Mouse (Mus musculus) left cerebral cortex, postnatal 14 days (tissue): ENCODE results near the gene Coil. TPM values are rescaled to one million over a fixed set of nuclear protein-coding genes. Genes with fewer than 3 reads are reported as not detected.

Experiments
- DNase-seq, 2 experiments: peaks; one replicate each; pipeline ENCODE4 v3.0.0; 2021 to 2022; ENCODE audit warnings: low spot score in 2 of 2, mixed read lengths in 1 of 2
- intact Hi-C: fragments of 180-260 bp; cut with DNase I; formaldehyde crosslinking; loops from one replicate; pipeline ENCODE4 v1.15.1; 2025
- total RNA-seq, 2 experiments: library from RNA; stranded (reverse); gene quantifications; 2 replicates each; pipeline ENCODE4 v1.2.3; 2021

Gene Coil
- total RNA-seq, 2 experiments from 2014 or later: 20.4 to 20.9 TPM

DNA sequence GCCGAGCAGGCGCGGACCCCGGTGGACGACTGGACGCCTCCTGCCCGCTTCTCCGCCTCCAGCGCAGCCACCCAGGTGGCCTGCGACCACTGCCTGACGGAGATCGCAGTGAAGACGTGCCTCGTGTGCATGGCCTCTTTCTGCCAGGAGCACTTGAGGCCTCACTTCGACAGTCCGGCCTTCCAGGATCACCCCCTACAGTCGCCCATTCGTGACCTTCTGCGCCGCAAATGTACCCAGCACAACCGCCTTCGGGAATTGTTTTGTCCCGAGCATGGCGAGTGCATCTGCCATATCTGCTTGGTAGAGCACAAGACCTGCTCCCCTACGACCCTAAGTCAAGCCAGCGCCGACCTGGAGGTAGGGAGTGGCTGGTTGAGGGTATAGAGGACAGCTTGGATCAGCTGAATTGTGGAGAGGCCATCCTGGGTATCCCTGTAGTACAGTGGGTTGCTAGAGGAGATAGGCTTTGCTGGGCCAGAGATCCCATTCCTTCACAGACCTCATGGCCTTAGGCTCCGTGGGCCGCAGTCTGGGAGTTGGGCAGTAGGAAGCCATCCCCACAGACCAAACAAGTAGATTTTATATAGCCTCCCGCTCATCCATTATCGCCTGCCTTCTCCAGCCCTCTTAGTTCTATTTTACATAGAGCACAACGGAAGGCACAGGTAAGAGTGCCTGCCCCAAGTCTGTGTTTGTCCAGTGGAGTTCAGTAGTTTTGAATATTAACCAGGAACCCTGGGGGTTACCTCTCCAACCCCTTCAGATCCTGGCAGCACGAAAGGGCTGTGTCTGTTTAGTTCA, 29.9 kb downstream of the Coil start:
- no peak for DNase-seq
- intact Hi-C loops: loop anchor here (5.0 kb wide), 1 partner anchor 37 kb away; no protein-coding TSS in a partner anchor

DNA sequence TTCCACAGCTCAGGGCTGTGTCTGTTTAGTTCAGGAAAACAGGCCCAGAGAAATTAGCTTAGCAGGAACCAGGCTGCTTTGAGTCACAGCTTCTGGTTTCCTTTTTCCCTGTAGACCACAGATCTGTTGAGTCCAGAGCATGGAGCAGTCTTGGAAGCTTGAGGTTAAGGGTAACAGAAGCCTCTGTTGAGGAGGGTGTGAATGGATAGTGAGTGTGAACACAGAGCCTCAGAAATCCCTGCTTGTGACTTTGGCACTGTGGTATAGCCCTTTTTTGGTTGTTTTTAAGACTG, 30.4 kb downstream of the Coil start:
- intact Hi-C loops: no loop called here
- DNase-seq: no peak

DNA sequence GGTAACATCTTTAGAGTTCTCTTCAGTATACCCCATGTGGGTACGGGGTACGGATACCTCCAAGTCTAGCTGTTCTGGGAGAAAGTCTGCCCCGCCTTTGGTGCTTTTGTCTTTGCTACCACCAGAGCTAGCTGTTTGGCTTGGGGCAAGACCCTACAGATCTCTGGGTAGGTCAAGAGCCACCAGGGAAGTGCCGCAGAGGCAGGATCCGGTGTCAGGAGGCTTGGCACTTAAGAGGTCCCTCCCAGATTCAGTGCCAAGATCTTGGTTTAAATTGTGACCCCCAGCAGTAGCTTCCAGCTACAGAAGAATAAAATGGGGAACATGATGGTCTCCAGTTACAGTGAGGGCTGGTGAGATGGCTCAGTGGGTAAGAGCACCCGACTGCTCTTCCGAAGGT, 31.5 kb downstream of the Coil start:
- intact Hi-C loops: no loop called here
- no peak for DNase-seq

DNA sequence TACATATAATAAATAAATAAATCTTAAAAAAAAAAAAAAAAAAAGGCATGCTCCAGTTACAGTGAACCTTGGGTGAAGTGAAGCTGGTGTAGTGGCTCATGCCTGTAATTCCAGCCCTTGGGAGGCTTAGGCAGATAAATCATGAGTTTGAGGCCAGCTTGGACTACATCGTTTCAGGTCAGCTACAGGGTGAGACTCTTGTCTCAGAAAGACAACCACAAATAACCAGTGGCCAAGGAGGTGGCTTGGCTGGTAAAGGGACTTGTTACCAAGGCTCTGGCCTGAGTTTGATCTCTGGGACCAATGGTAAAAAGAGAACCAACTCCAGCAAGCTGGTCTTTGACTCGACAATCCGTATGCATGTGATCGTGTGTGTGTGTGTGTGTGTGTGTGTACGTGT, 32.0 kb downstream of the Coil start:
- no peak for DNase-seq
- intact Hi-C loops: no loop called here

DNA sequence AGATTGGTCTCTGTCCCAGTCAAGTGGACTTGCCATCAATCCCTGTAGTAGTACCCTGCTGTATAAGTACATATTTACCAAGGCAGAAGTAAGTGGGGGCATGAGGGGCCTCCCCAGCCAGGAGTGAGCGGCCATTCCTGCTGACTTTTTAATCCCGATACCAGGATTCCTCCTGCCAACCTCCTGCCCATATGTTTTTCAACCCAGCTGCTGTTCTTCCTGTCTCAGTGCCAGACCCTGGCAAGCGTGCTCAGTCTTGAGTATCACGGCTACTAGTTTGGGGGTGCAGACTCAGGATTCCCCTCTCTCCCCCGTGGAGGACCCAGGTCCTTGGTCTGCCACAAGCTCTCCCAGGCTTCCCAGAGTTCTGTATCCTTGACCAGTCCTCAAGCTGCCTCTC, 32.6 kb downstream of the Coil start:
- intact Hi-C loops: no loop called here

DNA sequence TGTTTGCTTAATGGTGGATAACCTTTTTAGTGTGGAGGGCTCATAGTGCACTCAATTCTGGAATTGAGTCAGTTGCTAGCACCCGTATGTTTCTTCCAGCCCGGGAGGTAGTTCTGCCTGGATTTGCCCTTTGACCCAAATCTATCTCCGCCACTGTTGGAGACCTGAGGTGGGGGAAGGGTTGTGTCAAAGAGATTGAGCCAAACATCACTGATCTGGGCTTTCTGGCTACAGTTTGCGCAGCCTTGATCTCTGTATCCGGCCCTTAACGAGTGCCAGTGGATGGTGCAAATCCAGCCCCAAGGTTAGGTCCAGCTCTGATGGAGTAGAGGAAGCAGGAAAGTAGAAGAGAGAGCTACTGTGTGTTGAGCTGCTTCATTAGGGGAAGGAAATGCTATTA, 33.0 kb downstream of the Coil start:
- intact Hi-C loops: no loop called here
- DNase-seq: no peak

More for the DNA sequence above, 32.6 kb downstream of the Coil start:
- no peak for DNase-seq

DNA sequence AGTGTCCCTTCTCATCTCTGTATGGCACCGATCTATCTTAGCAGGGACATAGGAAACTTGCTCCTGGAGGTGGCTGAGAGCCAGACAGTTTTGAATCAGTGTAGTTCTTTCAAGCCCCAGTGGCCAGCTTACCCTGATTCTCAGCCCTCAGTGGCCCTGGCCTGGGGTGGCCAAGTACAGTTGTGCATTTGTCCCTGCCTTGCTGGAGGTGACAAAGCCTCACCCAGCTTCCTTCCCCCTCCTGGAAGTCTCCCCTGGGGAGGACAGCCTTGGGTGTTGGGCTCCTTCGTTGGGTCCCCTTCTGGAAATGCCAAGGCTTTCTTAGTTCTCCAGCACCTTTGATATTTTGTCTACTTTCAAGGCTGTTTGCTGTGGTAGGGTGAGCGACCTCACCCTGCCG, 33.7 kb downstream of the Coil start:
- no peak for DNase-seq
- intact Hi-C loops: no loop called here

DNA sequence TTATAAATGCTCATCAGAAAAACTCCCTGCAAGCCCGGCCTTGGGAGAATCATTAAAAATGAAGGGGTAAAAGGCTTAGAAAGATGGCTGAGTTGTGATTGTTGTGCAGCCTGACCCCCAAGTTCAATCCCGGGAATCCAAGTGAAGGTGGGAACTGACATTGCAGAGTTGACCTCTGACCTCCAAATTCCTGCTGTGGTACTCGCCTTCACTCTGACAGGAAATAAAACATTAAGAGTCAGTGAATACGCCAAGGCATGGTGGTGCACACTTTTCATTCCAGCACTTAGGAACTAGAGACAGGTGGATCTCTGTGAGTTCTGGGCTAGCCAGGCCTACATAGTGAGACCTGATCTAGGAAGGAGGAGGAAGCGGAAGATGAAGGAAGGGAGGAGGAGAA, 35.4 kb downstream of the Coil start:
- intact Hi-C loops: no loop called here
- no peak for DNase-seq

DNA sequence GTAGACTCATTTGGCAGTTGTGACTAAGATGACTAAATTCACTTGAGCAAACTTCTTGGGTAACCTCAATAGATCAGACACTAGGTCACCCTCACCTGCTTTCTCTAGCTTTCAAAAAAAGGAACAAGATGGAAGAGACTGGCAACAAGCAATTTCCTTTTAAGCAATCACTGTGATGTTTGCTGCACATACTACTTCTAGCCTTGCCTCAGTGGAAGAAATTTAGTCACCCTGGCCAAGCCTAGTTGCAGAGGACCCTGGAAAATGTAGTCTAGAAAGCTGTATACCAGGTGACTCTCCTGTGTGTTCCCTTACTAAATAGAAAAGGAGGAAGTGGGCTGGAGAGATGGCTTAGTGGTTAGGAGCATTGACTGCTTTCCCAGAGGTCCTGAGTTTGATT, 36.4 kb downstream of the Coil start:
- no peak for DNase-seq
- intact Hi-C loops: no loop called here

DNA sequence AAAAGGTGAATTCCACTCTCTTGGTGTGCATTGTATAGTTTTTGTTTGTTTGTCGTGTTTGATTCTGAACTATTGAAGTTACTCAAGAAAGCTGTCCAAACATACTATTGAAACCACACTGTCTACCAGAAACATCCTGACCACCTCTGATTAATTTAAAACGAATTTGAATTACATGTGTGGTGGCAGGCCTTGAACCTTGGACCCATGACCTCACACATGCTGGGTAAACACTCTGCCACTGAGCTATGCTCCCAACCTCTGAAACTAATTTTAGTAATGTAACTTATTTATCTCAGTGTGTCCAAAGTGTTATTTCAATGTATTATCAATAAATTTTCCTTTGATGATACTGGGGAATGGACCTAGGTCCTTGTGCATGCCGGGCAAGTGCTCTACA, 37.5 kb downstream of the Coil start:
- DNase-seq: no peak
- intact Hi-C loops: no loop called here

DNA sequence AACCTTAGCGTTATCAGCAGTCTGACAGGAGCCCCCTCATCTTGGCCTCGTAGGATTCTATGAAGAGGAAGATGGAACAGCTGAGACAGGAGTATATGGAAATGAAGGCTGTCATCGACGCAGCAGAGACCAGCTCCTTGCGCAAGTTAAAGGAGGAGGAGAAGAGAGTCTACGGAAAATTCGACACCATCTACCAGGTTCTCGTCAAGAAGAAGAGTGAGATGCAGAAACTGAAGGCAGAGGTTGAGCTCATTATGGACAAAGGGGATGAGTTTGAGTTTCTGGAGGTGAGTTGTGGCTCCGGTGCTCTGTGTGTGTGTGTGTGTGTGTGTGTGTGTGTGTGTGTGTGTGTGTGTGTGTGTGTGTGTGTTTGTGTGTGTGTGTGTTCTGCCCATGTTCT, 39.0 kb downstream of the Coil start:
- no peak for DNase-seq
- intact Hi-C loops: no loop called here

DNA sequence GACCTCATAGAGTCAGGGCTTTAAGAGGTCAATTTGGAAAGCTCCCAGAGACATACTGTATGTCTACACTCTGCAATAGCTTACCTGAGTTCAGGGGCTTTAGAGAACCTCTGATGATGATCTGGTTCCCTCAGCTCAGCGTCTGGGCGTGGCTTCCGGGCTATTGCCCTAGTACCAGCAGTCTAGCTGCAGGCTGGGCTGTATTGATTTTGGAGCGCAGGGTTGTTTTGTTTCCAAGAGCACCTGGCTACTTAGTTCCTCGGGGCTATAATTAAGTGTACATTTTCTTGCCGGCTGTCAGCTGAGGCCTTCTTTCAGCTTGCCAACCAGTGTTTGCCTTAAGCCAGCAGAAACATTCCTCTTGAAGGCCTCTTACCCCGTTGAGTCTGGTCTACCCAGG, 39.4 kb downstream of the Coil start:
- intact Hi-C loops: no loop called here
- DNase-seq: no peak

DNA sequence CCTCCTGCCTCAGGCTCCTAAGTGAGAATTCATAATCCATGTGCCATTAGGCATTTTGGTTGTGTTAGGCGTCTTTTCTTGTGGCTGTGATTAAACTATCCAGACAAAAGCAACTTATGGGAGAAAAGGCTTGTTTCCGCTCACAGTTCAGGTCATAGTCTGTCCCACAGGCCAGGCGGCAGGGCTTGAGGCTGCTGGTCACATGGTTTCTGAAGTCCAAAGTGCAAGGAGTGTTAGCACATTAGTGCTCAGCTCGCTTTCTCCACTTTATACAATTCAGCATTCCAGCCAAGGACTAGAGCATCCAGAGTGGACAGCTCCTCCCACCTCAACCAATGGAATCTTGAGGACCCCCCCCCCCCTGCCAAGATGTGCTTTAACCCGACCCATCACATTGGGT, 42.2 kb downstream of the Coil start:
- no peak for DNase-seq
- intact Hi-C loops: no loop called here

DNA sequence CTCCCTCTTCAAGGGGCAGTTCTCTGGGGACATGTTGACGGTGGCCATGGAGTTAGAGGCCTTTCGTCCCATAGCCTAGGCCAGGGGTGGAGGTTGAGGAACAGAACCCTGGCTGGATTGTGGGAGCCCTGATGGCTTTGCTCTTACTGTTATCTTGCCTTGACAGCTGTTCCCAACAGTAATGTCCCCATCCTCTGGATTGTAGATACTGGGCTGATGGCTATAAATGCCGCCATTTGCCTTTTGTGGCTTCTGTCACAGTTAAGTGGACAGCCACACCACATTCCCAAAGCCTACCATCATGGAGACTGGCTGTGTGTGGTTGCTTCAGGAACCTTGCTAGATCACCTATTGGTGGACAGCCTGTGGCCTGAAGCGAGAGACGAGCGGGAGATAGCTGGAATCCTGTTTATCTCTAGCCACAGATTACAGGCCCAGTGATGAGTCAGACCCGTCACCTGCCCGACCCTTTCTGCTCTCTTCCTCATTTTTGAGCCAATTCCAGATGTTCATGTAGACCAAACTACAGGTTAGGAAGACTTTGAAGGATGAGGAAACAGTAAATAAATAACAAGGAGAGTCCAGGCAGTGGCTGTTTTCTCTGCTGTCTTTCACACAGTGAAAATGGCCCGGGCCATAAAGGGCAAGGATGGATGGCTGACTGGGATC, 47.6 kb downstream of the Coil start:
- DNase-seq: no peak
- intact Hi-C loops: no loop called here

DNA sequence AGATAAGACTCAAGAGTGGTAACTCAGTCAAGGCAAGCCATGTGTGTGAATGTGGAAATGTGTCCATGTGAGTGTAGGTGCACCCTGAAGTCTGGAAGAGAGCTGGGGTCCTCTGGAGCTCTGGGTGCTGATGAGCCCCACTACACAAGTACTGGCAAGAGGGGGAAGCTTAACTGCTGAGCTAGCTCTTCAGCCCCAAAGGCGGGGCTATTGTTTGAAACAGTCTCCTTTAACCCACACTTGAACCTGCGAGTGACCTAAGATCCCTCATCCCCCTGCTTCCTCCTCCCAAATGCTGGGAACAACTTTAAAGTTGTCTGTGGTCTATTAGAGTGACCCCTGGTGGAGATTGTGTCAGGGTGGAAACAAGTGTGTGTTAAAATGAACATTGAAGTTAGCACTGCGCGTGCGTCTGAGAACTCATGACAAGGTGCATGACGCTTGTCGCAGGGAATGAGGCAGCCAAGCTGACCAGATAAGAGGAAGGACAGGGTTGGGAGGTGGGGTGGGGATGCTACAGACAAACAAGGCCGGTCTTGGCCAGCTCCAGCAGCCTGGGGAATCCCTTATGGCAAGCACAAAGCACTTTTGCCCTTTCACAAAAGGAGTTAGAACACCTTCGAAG, 50.7 kb downstream of the Coil start:
- DNase-seq: no peak
- intact Hi-C loops: no loop called here

DNA sequence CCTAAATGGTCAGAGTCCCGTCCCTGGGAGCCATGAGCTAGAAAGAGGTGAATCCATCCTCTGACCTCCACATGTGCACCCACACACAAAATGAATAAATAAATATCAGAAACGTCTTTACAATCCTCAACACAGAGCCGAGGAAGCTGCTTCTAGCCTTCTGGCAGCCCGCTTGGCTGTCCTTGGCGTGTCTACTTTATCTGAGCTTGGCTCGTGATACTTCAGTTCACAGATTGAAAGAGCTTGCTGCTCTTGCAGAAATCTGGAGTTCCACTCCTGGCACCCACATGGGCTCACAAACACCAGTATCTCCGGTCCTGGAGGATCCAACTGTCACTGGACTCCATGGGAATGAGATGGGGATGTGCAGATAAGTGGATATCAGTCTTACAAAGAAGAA, 51.6 kb downstream of the Coil start:
- DNase-seq: no peak
- intact Hi-C loops: no loop called here

DNA sequence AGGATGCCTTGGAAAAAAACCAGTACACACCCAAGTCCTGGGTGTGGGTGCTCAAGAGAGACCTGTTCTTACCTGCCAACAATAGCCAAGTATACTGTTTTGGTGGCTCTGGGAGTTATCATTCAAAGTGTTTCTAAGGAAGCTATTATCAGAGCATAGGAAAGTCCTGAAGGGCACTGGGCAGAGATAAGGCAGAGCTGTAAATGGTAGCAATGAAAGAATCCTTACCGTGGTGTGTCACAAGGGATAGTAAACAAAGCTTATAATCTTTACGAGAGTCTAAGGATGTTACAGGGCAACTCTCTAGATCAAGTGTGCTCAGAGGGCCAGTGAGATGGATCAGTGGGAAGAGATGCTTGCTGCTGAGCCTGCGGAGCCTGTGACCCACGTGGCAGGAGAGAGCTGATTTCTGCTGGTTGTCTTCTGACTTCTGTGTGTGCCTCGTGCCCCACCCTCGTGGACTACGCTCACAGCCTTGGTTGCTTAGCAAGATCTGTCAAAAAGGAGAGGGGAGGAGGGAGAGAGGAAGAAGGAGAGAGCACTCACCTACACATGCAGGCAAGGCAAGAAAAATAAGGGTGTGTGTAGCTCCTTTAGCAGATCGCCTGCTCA, 52.2 kb downstream of the Coil start:
- peak in 1 of 2 experiments; percentile 18 for DNase-seq
- intact Hi-C loops: no loop called here

DNA sequence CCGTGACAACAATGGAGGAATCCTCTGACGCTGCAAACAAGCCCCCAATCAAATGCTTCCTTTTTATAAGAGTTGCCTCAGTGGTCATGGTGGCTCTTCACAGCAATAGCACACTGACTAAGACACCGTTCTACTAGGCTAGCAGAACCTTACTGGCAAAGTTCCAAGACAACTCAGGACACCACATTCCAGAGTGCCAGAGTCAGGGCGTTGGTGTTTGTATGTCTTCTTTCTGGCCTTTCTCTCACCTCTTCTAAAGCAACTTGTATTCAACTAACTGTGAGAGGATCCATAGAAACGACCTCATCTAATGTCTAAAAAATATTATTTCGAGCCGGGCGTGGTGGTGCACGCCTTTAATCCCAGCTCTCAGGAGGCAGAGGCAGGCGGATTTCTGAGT, 53.4 kb downstream of the Coil start:
- intact Hi-C loops: no loop called here
- no peak for DNase-seq

DNA sequence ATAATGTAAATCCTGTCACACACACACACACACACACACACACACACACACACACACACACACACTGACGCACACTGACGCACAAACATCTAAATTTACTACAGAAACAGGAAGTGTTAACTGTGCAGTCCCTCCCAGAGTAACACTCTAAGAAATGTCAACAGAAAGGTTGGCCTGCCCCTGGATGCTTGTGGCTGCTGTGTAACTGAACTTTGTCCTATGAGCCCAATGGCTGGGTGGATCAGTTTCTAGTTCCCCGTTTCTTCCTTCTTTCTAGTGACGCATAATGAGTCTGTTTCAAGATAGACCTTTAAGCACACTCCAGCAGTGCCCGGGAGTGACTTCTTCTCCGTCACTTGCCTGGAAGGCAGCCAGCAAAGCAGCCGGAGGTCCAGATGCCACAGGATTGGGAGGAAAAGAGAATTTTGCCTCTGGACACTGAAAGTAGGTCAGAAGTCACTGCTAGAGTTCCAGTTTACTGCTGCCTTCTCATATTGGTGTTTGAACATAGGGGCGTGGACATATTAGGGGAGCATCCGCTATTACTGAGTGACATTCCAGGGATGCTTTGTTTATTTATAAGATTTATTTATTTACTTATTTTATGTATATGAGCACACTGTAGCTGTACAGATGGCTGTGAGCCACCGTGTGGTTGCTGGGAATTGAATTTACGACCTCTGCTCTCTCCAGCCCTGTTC, 54.3 kb downstream of the Coil start:
- peak; percentile 40 to 57 for DNase-seq
- intact Hi-C loops: no loop called here

DNA sequence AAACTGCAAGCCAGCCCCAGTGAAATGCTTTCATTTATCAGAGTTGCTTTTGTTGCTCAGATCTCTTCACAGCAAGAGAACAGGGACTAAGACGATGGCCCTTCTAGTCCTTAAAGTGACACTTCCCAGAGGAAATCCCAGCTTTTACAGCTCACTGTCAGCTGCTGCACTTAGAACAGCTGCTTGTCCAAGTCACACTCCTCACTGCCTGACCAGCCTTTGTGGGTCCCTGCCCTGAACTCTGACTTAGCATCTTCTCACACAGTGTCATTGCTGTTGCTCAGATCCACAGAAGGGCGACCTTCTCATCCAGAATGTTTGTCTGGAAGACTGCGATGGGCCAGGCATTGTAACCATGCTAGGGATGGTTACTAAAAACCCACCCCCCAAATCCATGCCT, 55.6 kb downstream of the Coil start:
- intact Hi-C loops: no loop called here
- no peak for DNase-seq
